Mouse (Mus musculus) embryonic fibroblast, embryonic 13.5 days (primary cell): ENCODE results near the gene Clec2e.

Source experiments
- CTCF ChIP-seq: IDR thresholded peaks from 2 replicates; pipeline ENCODE4 v1.5.1; 2011; ENCODE audit warnings: mild to moderate bottlenecking, control low read depth, low read length, moderate library complexity, borderline replicate concordance; ENCODE audit not compliant: insufficient read depth
- POLR2A ChIP-seq: IDR thresholded peaks from 2 replicates; pipeline ENCODE4 v1.6.1; 2011; ENCODE audit warnings: low read depth, mild to moderate bottlenecking, control low read depth, low read length, moderate library complexity

DNA sequence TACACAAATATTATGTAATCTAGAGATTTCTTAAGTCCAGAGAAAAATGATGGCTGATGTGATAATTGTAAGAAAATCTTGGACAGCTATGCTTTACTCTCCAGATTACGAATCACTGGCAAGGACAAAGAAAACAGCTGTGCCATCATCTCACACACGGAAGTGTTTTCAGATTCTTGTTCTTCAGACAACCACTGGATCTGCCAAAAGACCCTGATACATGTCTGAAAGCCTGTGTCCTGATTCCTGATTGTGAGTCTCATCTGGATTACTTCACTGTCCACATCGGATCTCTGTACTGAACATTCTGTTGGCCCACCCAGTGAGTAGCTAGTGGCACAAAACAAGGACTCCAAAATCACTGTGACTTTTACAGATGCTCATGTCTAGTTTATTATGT, 44.5 kb downstream of the Clec2e start:
- TF ChIP-seq CTCF (no peak), POLR2A (no peak)
